ENCODE assay signal across 21 mouse cellular contexts in genomic region chr19:11989334-11989733, GRCm38 (mm10). TPM values are rescaled to one million over a fixed set of nuclear protein-coding genes. Genes with fewer than 3 reads are reported as not detected.
"Had no signal": no experiment of that assay in that cellular context is flagged by ENCODE, and none has a peak within 500 bp of the region (broad histone marks: within the 10 kb centered on the region; RNA-seq: fewer than 3 reads in every experiment).

No protein-coding gene starts in this region.

- H3K4me3 ChIP-seq: intestine, embryonic 15.5 days; limb, embryonic 13.5 days; megakaryocyte, embryonic 14.5 days; midbrain, embryonic 15.5 days; neural tube, embryonic 13.5 days had no signal

- H3K4me2 ChIP-seq: intestine, embryonic 15.5 days; limb, embryonic 13.5 days; midbrain, embryonic 11.5 days; midbrain, embryonic 15.5 days; neural tube, embryonic 13.5 days had no signal

- DNase-seq: kidney, adult 2 months; kidney, postnatal 36 days; layer of hippocampus, adult 9-11 months; left cerebral cortex, postnatal 4 days; lung, adult 18-20 months; right cerebral cortex, postnatal 14 days; thymus, postnatal 36 days had no signal

- H3K9me3 ChIP-seq: intestine, embryonic 15.5 days; limb, embryonic 13.5 days; megakaryocyte, embryonic 14.5 days; midbrain, embryonic 15.5 days; neural tube, embryonic 13.5 days had no signal

- H3K9ac ChIP-seq: intestine, embryonic 15.5 days; limb, embryonic 13.5 days; liver, embryonic 14.5 days; midbrain, embryonic 15.5 days; neural tube, embryonic 13.5 days had no signal

- ATAC-seq: intestine, embryonic 15.5 days; midbrain, embryonic 15.5 days had no signal

- H3K4me1 ChIP-seq: intestine, embryonic 15.5 days; limb, embryonic 13.5 days; megakaryocyte, embryonic 14.5 days; midbrain, embryonic 15.5 days; neural tube, embryonic 13.5 days had no signal

- H3K27ac ChIP-seq: intestine, embryonic 15.5 days; limb, embryonic 13.5 days; liver, embryonic 14.5 days; midbrain, embryonic 15.5 days; neural tube, embryonic 13.5 days had no signal

- H3K27me3 ChIP-seq: intestine, embryonic 15.5 days; limb, embryonic 13.5 days; megakaryocyte, embryonic 14.5 days; midbrain, embryonic 15.5 days; neural tube, embryonic 13.5 days had no signal

RNA-seq across cellular contexts. Expression of gene Olfr1423, which starts 51.8 kb away (rescaled TPM):
- total RNA-seq: layer of hippocampus, adult 18-20 months; left cerebral cortex, postnatal 10 days; left cerebral cortex, postnatal 4 days; liver, adult 2 months had no signal
- polyA plus RNA-seq: intestine, embryonic 15.5 days; kidney, adult 2 months; kidney, embryonic 16.5 days; limb, embryonic 13.5 days; liver, adult 2 months; liver, embryonic 14.5 days; lung, embryonic 16.5 days; midbrain, embryonic 15.5 days; neural tube, embryonic 13.5 days; small intestine, adult 2 months; thymus, postnatal 0 days had no signal
